Mouse (Mus musculus) E14TG2a.4 (cell line): ENCODE results near the gene Cpn2.

ENCODE experiments used
- CTCF ChIP-seq: conservative IDR thresholded peaks from 2 replicates; pipeline ENCODE4 v1.5.1; 2014; ENCODE audit warnings: low read length
- NANOG ChIP-seq: IDR thresholded peaks from 2 replicates; pipeline ENCODE4 v1.6.1; 2014; ENCODE audit warnings: borderline replicate concordance, low read length, mixed read lengths

DNA sequence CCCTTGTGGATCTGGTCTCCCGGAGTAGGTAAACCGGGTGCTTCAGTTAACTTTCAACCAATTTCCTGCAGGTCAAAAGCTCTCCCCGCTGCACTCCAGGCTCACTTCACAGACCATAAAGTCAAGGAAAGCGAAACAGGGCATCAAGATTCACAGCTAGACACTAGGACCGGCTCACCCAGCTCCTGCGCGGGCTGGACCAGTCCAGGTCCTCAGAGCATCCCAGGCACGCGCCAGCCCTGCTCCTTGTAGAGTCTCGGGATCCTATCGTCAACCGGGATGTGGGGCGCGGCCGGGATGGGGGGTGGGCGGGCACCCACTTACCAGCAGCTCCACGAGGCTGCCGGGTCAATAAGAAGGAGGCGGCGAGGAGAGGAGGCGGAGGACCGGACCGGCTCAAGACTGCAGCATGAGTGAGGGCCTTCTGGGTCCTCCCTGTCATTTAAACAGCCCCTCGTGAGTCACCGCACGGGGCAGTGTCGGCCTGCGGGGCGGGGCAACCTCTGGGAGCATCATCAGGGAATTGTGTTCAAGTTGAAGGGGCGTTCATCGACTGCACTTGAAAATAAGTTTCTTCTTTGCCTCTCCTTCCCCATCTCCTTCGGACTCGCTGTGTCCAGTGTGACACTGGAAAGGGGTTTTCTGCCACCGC is 15.7 kb upstream of the Cpn2 start, which contains the start of gene Lrrc15:
- TF ChIP-seq CTCF (no peak), NANOG (no peak)
